Mouse (Mus musculus) kidney, adult 9 months (tissue): Measurements from ENCODE around the gene Prkcq.
A peak's percentile ranks its signal among the peaks of the same experiment; 100 is the strongest.

Experiments
- DNase-seq: peaks from one replicate; pipeline ENCODE4 v3.0.0; 2022

Gene Prkcq

DNA sequence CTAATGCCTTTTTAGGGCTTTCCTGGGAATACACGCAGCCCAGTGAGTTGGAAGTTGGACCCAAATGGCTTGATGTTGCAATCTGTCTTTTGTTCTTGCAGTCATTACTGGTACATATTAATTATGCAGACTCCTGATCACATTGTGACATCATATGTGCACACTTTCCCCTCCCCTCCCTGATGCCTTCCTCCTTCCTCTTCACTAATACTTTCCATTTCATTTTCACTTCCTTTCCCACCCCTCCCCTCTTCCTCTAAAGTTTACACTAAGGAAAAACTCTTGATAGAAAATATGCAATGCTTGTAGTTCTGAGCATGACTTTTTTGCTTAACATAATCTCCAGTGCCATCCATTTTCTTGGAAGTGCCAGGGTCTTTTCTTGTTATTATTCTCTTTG is 16.4 kb downstream of the Prkcq start:
- no peak for DNase-seq

GRCm38 (mm10) chr2:11189150-11189767 is 17.4 kb downstream of the Prkcq start:
- DNase-seq, result no peak

GRCm38 (mm10) chr2:11192281-11193098 is 20.6 kb downstream of the Prkcq start:
- peak; percentile 64 for DNase-seq

DNA sequence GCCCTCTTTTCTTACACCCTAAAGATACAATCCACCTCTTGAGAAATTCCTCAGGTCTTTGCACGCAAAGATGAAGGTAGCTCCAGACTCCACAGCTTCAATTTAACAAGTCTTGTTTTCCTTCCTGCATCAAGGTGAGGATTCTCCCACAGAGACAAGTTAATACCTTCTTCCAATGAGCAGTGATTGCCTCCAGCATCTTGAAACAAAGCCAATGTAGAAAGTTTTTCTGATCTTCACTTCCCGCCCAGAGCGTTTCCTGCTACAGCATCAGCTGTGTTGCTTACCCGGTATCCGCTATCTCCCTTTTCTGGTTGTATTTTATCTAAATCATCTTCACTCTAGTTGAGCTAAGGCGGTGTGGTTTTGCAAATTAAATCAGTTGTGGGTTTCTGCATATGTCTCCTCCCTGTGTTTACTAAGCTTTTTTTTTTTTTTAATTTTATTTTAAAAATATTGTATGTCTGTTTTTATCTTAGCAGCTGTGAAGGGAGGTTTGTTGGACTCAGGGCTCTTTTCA is 21.3 kb downstream of the Prkcq start:
- DNase-seq, result peak; percentile 27

GRCm38 (mm10) chr2:11194732-11195340 is 22.9 kb downstream of the Prkcq start:
- DNase-seq, result no peak

DNA sequence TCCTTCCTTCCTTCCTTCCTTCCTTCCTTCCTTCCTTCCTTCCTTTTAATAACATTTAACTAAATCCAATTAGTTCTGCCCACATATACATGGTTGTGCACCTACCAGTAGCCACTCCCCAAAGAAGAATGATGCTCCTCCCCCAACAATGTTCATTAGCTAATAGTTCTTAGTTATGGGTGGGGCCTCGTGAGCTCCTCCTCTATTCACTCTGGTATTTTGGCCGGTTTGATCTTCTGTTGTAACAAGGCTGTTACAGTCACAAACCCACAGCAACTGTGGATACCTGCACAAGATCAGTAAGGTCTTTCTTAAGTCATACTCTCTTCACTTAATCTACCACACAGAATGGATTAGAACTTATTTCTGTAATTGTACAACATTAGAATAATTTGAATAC is 24.2 kb downstream of the Prkcq start:
- DNase-seq, result no peak

DNA sequence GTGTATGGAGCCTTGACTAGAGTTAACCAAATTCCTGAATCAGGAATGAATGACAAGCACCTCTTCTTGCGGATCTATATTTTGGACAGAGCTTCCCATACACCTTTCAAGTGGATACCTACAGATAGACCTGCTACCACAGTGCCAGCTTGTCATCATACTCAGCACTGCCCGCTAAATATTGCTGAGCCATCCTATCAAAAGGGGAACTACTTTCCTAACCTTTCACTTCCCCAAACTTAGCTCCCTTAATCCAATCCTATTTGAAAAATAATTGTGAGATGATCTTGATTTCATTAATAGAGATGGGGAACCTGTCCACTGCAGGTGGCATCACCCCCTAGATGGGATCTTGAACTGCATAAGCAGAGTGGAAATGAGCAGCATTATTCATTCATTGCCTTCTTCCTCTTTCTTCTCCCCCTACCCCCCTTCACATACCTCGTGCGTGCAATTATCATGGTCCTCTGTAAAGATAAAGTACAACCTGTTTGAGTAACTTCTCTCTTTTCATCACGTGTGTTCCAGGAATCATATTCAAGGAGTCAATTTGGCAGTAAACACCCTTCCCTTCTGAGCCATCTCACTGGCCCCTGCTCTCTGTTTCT is 25.1 kb downstream of the Prkcq start:
- DNase-seq, result no peak

GRCm38 (mm10) chr2:11199624-11200023 is 27.7 kb downstream of the Prkcq start:
- no peak for DNase-seq

GRCm38 (mm10) chr2:11202841-11203240 is 30.9 kb downstream of the Prkcq start:
- no peak for DNase-seq

GRCm38 (mm10) chr2:11203261-11203660 is 31.4 kb downstream of the Prkcq start:
- DNase-seq, result no peak

DNA sequence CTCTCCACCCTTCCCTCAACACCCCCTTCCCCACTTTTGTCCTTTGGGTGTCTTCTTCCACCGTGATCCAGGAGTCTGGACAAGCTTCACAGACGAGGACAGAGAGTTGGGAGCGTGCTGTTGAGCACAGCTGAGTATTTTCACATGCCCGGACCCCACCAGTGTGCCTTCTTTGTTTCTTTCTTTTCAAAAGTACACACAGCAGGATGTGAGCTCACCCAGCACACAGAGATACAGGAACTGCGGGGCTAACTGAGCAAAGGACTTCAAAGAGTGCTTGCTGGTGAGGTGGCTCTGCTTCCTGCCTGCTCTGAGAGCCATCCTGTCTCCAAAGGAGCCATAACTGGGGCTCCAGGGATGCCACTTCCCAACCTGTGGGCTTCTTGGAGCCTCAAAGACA is 32.3 kb downstream of the Prkcq start:
- no peak for DNase-seq

DNA sequence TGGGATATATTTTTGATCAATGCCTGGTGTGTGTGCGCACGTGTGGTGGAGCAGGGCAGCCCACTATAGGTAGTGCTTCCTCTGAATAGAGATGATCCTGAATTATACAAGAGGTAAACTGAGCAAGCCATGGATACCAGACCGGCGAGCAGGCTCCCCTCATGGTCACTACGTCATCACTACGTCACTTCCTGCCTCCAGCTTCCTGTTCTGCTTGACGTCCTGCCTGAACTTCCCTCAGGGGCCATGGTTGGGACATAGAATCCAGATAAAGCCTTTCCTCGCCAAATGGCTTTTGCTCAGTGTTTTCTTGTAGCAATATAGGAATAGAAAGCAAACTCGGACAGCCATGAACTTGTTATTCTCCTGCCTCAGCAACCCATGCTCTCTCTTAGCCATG is 33.1 kb downstream of the Prkcq start:
- DNase-seq, result no peak

GRCm38 (mm10) chr2:11205720-11206119 is 33.8 kb downstream of the Prkcq start:
- no peak for DNase-seq

DNA sequence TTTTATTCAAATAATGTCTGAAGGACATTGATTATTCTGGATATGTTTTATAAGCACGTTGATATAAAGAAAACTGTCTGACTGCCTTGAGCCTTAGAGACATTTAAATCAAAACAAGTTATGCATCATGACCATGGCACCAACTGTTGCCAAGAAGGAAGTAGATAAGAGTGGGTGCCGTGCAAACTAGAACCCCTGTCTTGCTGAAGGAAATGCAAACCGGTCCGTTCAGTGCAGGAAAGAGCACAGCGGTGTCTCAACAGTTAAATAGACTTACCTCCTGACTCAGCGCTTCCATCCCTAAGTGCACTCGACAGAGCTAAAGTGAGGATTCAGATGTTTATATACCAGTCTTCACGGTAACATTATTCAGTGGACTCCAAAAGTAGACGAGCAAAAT is 36.4 kb downstream of the Prkcq start:
- DNase-seq, result no peak

GRCm38 (mm10) chr2:11209335-11209734 is 37.4 kb downstream of the Prkcq start:
- no peak for DNase-seq

DNA sequence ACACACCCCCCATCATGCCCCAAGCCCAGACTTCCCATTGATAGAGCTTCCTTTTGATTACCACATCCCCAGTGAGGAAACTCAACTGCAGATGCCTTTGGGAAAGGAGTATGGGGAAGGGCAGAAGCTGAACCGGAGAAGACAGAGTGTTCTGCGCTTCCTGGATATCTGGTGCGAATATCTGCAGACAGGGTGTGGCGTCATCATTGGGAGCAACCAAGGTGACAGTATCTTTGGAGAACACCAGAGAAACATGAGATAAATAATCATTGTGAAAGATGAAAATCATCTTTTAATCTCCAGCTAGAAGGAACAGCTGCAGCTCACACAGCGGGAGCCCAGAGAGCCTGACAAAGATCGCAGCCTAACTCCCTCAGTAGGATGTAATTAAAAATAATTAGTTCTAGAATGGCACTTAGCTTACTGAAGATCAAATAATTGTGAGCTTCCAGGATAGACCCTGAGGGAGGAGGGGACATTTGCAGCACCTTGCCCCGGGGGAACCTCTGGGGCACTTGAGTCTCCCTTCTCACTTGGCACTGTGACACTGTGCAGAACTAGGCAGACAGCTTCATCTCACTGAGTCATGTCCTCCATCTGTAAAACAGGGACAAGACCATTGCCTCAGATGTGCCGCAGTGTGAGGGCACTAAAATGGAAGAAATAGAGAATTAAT is 38.5 kb downstream of the Prkcq start:
- DNase-seq, result no peak

DNA sequence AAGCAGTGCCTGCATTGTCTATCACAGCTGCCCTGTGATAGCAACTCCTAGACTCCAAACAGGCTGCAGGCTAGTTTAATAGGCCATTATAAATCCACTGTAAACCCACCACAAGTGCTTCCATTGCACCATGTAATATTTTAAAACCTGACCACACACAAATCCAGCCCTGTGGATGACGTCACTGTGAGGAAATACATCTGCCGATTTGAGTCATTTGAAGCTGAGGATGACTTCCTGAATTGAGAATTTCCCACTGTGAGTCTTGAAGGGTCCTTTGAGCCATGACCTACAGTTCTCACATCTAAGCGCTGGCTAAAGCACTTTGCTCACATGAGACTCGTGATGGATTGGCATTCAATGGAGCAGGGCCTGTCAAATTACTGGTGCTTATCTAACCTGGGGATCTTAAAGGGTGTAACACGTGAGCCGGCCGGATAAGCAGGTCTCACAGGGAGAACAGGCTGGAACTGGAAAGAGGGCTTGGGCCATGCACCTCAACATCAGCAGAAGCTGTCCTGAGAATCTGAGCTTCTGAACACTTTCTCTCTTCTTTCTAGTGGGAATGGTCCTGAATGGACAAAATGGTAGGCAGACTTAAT is 40.2 kb downstream of the Prkcq start:
- DNase-seq, result peak; percentile 37

DNA sequence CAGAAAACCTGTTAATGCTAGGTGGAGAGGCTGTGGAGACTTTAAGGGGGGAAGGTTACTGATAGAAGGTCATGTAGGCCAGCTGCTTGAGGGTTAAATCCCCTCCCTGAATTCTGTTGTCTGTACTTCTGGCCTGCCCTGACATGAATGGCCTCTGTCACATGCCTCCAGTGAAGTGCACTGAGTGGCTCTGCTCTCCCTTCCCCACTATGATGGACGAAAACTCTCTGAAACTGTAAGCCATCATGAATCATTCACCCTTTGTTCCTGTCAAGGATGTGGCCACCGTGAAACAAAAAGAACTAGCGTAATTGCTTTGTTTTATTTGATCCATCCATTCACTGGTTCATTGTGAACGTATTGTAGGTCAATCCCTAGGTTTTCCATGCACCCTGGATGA is 44.5 kb downstream of the Prkcq start:
- DNase-seq, result no peak

- DNase-seq, result no peak
These were observed 44.9 kb downstream of the Prkcq start for GRCm38 (mm10) chr2:11216847-11217246.

DNA sequence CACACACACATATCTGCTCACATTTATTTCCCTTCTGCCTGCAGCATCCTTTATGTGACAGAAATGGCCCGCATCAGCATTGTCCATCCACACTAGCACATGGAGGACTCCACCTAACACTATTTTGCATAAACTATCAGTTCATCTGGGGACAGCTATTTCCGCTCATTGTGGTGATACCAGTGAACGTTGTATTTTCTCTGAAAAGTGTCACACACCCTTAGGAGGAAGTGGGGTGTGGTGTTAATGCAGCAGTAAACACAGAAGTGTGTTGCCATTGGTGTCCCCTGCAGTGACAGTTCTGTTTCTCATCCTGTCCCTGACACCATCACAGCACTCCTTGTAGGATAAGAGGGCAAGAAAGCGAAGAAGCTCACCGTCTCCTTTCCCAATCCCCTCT is 46.2 kb downstream of the Prkcq start:
- DNase-seq, result peak; percentile 32

DNA sequence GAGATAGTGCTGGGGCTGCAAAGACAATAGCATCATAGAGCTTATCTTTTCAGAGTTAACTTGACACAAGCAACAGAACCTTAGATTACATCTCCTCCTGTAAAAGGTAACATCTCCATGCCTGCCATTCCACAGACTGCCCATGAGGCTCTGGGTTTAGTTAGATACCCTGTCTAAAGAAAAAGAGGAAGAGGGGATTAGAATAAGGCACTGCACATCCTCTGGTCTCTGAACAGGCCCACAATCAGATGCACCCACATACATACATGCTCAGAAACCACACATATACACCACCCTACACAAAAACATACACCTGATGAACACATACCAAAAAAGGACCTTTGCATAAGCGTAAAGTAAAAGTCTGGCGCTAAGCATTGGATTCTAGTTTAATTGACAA is 47.4 kb downstream of the Prkcq start:
- no peak for DNase-seq

DNA sequence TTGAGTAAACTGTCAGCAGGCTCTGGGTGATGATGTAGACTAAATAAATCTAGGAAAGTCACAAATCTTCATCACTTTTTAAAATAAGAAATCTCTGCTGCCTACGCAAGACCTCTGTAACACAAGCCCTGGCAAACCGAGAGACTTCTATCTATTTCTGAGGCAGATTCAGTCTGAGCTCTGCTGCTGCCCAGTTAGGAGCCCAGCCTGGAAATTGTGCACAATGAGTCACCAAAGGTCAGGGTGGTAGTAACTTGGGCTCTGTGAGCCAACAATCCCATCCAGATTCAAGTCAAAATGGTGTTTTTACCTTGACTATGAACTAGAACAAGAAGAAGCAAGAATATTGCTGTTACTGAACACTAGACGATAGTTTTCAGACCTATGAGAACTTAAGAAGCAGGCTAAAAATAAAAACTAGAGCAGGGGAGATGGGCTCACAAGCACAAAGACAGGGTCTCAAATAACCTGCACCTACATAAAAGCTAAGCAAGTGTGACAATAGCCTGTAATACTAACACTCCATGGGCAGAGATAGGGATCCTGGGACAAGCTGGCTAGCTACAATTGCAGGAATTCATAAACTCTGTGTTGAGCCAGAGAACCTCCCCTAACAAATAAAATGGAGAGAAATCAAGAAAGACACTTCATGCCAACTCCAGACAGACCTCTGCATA is 53.0 kb downstream of the Prkcq start:
- DNase-seq, result no peak
